Mouse (Mus musculus): ENCODE data around the gene Dpf3. TPM values are rescaled to one million over a fixed set of nuclear protein-coding genes. Genes with fewer than 3 reads are reported as not detected.
A peak's percentile ranks its signal among the peaks of the same experiment; 100 is the strongest.

Dpf3 gene
- total and polyA plus RNA-seq, 2 experiments from 2014 or later = 14.3 to 31.7 TPM

DNA sequence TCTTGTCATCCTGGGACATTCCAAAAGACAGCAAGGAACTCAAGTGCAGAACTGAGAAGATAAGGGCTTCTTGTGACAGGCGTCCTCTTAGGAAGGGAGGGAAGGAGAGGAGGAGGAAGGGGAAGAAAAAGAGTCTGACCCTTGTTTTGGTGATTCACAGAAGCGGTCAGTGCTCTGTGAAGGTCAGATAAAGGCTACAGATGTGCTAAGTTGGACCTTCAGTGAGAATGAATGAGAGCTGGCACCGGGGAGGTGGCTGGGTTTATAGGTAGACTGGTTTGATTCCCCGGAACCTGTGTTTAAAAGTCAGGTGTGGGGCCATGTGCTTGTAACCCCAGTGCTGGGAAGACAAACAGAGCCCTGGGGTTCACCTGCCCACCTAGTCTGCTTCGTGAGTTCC is 41.1 kb upstream of the Dpf3 start:
- Histone ChIP-seq H3K9me3 (ENCODE audit: low read length) (no peaks in the 10 kb centered on the region), H3K36me3 (ENCODE audit: insufficient read depth, low read length) (peaks cover 20% of the 10 kb centered on the region; the same call in 1 of the 2 replicates), H3K4me1 (ENCODE audit: insufficient read depth, low read length) (no peaks in the 10 kb centered on the region), H3K27me3 (ENCODE audit: insufficient read depth, low read length) (no peaks in the 10 kb centered on the region), H3K4me3 (ENCODE audit: low read depth, low read length) (no peak overlapping the region), H3K27ac (ENCODE audit: low read depth, low read length) (no peak overlapping the region), H3K4me2 (ENCODE audit: low read depth, low read length, poor library complexity, severe bottlenecking) (no peak overlapping the region), H3K9ac (replicated peaks; ENCODE audit: low read length, poor library complexity, severe bottlenecking) (no peak overlapping the region)
- no peak for DNase-seq (ENCODE audit: low spot score)
- no peak for ATAC-seq (ENCODE audit: low FRiP score)
- no peak for TF ChIP-seq CTCF (IDR thresholded peaks at IDR 0.05)
- WGBS = 94% methylated on average over 5 of the region's 5 CpGs

GRCm38 (mm10) chr12:83527816-83528215 is 40.3 kb upstream of the Dpf3 start:
- DNase-seq (ENCODE audit: low spot score) (no peak), ATAC-seq (ENCODE audit: low FRiP score) (no peak)
- H3K4me1 ChIP-seq (ENCODE audit: insufficient read depth, low read length) = no peaks in the 10 kb centered on the region
- peaks cover 15% of the 10 kb centered on the region; the same call in 1 of the 2 replicates for H3K36me3 ChIP-seq (ENCODE audit: insufficient read depth, low read length)
- no peak overlapping the region for H3K9ac ChIP-seq (replicated peaks; ENCODE audit: low read length, poor library complexity, severe bottlenecking)
- H3K9me3 ChIP-seq (ENCODE audit: low read length) = no peaks in the 10 kb centered on the region
- 78% methylated on average over 6 of the region's 6 CpGs for WGBS
- H3K4me3 ChIP-seq (ENCODE audit: low read depth, low read length) = no peak overlapping the region
- no peak overlapping the region for H3K4me2 ChIP-seq (ENCODE audit: low read depth, low read length, poor library complexity, severe bottlenecking)
- no peaks in the 10 kb centered on the region for H3K27me3 ChIP-seq (ENCODE audit: insufficient read depth, low read length)
- H3K27ac ChIP-seq (ENCODE audit: low read depth, low read length) = no peak overlapping the region
- no peak for TF ChIP-seq CTCF (IDR thresholded peaks at IDR 0.05)

DNA sequence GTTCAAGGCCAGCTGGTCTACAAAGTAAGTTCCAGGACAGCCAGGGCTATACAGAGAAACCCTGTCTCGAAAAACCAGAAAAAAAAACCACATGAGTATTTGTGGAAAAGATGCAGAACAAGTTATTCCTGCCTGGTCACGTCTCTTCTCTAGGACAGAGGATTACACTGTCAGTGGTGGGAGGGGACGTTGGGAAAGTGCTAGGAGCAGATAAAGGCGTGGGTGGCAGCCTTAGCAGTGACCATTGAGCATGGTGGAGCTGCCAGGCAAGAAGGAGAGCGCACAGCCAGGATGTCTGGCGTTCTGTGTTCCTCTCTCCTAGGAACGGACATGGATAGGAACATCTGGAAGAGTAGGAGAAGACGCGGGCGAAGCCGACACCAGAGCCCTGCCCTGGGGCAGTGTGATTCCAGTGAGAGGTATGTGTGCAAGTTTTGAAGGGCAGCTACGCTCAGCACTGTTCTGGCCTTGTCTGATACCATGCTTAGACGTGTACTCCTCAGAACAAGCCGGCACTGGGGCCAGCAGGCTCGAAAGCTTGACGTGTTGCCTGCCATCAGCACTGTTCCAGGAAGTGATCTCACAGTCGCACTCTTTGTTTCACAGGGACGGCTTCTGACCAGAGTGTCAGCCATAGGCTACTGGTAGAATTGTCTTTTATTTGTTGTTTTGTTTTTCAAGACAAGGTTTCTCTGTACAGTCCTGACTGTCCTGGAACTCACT is 38.5 kb upstream of the Dpf3 start:
- Histone ChIP-seq H3K36me3 (ENCODE audit: insufficient read depth, low read length) (peaks cover 6% of the 10 kb centered on the region; the same call in 1 of the 2 replicates), H3K9me3 (ENCODE audit: low read length) (no peaks in the 10 kb centered on the region), H3K27ac (ENCODE audit: low read depth, low read length) (no peak overlapping the region), H3K9ac (replicated peaks; ENCODE audit: low read length, poor library complexity, severe bottlenecking) (no peak overlapping the region), H3K27me3 (ENCODE audit: insufficient read depth, low read length) (no peaks in the 10 kb centered on the region), H3K4me1 (ENCODE audit: insufficient read depth, low read length) (peaks cover 2% of the 10 kb centered on the region; the same call in 1 of the 2 replicates), H3K4me3 (ENCODE audit: low read depth, low read length) (no peak overlapping the region), H3K4me2 (ENCODE audit: low read depth, low read length, poor library complexity, severe bottlenecking) (no peak overlapping the region)
- no peak for TF ChIP-seq CTCF (IDR thresholded peaks at IDR 0.05)
- ATAC-seq (ENCODE audit: low FRiP score) (no peak), DNase-seq (ENCODE audit: low spot score) (no peak)
- WGBS = 85% methylated on average over 18 of the region's 18 CpGs

GRCm38 (mm10) chr12:83524329-83524728 is 36.8 kb upstream of the Dpf3 start:
- ATAC-seq (ENCODE audit: low FRiP score) (no peak), DNase-seq (ENCODE audit: low spot score) (no peak)
- Histone ChIP-seq H3K36me3 (ENCODE audit: insufficient read depth, low read length) (peaks cover 6% of the 10 kb centered on the region; the same call in 1 of the 2 replicates), H3K27ac (ENCODE audit: low read depth, low read length) (no peak overlapping the region), H3K4me2 (ENCODE audit: low read depth, low read length, poor library complexity, severe bottlenecking) (no peak overlapping the region), H3K4me3 (ENCODE audit: low read depth, low read length) (no peak overlapping the region), H3K9ac (replicated peaks; ENCODE audit: low read length, poor library complexity, severe bottlenecking) (no peak overlapping the region), H3K27me3 (ENCODE audit: insufficient read depth, low read length) (no peaks in the 10 kb centered on the region), H3K4me1 (ENCODE audit: insufficient read depth, low read length) (peaks cover 2% of the 10 kb centered on the region; the same call in 1 of the 2 replicates), H3K9me3 (ENCODE audit: low read length) (no peaks in the 10 kb centered on the region)
- 0 out of 2 replicates have a peak, but pooled peaks have one; percentile 2 for TF ChIP-seq CTCF (IDR thresholded peaks at IDR 0.05)
- WGBS = 80% methylated on average over 5 of the region's 5 CpGs

DNA sequence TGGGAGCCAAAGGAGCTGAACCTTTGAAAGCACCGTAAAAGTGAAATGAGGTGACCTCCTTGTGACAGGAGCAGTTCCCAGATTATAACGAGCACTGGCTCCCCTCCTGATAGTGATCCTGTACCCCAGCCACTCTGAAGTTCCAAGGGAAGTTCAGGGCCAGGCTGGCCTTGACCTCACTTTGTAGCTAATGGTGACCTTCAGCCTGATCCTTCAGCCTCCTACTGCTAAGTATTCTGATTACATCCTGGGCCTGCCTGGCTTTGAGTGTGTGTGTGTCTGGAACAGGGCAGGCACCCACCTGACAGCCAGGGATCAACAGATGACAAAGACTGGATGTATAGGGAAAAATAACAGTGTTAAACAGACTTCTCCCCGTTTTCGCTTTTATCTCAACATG is 36.4 kb upstream of the Dpf3 start:
- no peak for DNase-seq (ENCODE audit: low spot score)
- H3K9ac ChIP-seq (replicated peaks; ENCODE audit: low read length, poor library complexity, severe bottlenecking) = no peak overlapping the region
- no peaks in the 10 kb centered on the region for H3K27me3 ChIP-seq (ENCODE audit: insufficient read depth, low read length)
- no peak overlapping the region for H3K4me3 ChIP-seq (ENCODE audit: low read depth, low read length)
- ATAC-seq (ENCODE audit: low FRiP score) = no peak
- H3K4me1 ChIP-seq (ENCODE audit: insufficient read depth, low read length) = peaks cover 2% of the 10 kb centered on the region; the same call in 1 of the 2 replicates
- no peaks in the 10 kb centered on the region for H3K9me3 ChIP-seq (ENCODE audit: low read length)
- H3K4me2 ChIP-seq (ENCODE audit: low read depth, low read length, poor library complexity, severe bottlenecking) = no peak overlapping the region
- no peak for TF ChIP-seq CTCF (IDR thresholded peaks at IDR 0.05)
- H3K27ac ChIP-seq (ENCODE audit: low read depth, low read length) = no peak overlapping the region
- peaks cover 6% of the 10 kb centered on the region; the same call in 1 of the 2 replicates for H3K36me3 ChIP-seq (ENCODE audit: insufficient read depth, low read length)
- WGBS = 81% methylated on average over 4 of the region's 4 CpGs

GRCm38 (mm10) chr12:83523056-83523455 is 35.5 kb upstream of the Dpf3 start:
- Histone ChIP-seq H3K27ac (ENCODE audit: low read depth, low read length) (no peak overlapping the region), H3K9me3 (ENCODE audit: low read length) (no peaks in the 10 kb centered on the region), H3K4me1 (ENCODE audit: insufficient read depth, low read length) (peaks cover 2% of the 10 kb centered on the region; the same call in 1 of the 2 replicates), H3K4me2 (ENCODE audit: low read depth, low read length, poor library complexity, severe bottlenecking) (no peak overlapping the region), H3K9ac (replicated peaks; ENCODE audit: low read length, poor library complexity, severe bottlenecking) (no peak overlapping the region), H3K27me3 (ENCODE audit: insufficient read depth, low read length) (no peaks in the 10 kb centered on the region), H3K36me3 (ENCODE audit: insufficient read depth, low read length) (peaks cover 6% of the 10 kb centered on the region; the same call in 1 of the 2 replicates), H3K4me3 (ENCODE audit: low read depth, low read length) (no peak overlapping the region)
- DNase-seq (ENCODE audit: low spot score) (no peak), ATAC-seq (ENCODE audit: low FRiP score) (no peak)
- TF ChIP-seq CTCF (IDR thresholded peaks at IDR 0.05) = no peak
- WGBS = 89% methylated on average over 6 of the region's 6 CpGs

Measured in midbrain, postnatal 0 days (tissue).